Mouse (Mus musculus): ENCODE results near the gene R3hdm1. TPM values are rescaled to one million over a fixed set of nuclear protein-coding genes. Genes with fewer than 3 reads are reported as not detected.
A peak's percentile ranks its signal among the peaks of the same experiment; 100 is the strongest.

R3hdm1 gene
- total RNA-seq, 2 experiments from 2014 or later, result 42.7 to 49.5 TPM

DNA sequence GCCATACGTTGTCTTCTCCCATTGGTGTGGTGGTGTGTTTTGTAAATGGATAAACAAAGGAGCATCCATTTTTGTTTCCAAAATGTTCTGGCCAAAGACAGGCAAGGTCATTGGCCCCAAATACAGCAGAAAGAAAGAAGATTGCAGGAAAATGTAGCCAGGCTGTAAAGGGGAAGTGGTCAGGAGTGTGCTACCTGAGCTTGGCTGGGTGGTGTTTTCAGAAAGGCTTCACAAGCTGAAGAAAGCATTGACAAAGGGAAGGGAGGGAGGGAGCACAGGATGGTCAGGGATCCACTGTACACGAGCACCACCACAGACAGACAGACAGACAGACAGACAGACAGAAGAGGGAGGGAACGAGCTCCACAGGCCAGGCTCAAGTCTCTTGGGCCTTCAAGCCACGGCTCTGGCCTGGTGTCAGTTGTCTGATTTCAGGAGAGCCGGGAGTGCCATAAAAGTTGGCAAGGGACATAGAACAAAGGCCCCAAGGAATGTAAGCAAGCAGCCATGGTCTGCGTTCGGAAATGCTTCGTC lies 181.1 kb downstream of the R3hdm1 start:
- DNase-seq, result no peak

DNA sequence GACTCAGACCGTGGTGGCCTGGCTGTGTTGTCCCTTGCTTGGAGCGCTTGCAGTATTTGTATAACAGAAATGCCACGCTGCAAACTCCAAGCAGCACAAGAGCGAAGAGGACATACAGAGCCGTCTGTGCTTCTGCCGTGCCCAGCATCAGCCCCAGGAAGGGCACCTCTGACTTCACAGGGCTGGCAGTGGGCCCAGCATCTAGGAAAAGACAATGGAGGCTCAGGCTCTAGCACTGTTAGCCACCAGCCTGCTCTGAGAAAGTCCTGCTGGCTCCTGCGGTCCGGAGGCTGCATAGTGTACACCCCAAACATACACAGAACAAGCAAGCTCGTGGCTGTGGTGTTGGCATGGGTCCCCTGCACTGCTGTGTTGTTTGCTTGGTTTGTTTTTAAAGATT lies 182.0 kb downstream of the R3hdm1 start:
- DNase-seq, result peak in 1 of 2 experiments; percentile 13

Small RNAs within 50 kb of the gene (microRNA-seq; reads per million reads assigned to microRNA genes)
- gene Mir128-1, result 213 to 237 reads per million in 2 experiments

Other genes with a start within 250 kb of the R3hdm1 start
- gene Map3k19, start 248.3 kb upstream of the R3hdm1 start, total RNA-seq (2021), result under 1 TPM in 1 of 2 experiments, not detected in 1; 0.28 TPM
- gene Rab3gap1, start 234.5 kb upstream of the R3hdm1 start, total RNA-seq (2021), result 10 to 100 TPM; 37.0 to 40.4 TPM
- gene Zranb3, start 254 bp upstream of the R3hdm1 start, total RNA-seq (2021), result 1 to 10 TPM; 5.0 to 5.3 TPM
- 10 to 100 TPM; 34.6 to 38.7 TPM for gene Ubxn4, start 140.7 kb downstream of the R3hdm1 start, total RNA-seq (2021)
- not detected for gene Lct, start 225.0 kb downstream of the R3hdm1 start, total RNA-seq (2021)